9 mouse cellular contexts compared by ENCODE assay signal in the genomic region with DNA sequence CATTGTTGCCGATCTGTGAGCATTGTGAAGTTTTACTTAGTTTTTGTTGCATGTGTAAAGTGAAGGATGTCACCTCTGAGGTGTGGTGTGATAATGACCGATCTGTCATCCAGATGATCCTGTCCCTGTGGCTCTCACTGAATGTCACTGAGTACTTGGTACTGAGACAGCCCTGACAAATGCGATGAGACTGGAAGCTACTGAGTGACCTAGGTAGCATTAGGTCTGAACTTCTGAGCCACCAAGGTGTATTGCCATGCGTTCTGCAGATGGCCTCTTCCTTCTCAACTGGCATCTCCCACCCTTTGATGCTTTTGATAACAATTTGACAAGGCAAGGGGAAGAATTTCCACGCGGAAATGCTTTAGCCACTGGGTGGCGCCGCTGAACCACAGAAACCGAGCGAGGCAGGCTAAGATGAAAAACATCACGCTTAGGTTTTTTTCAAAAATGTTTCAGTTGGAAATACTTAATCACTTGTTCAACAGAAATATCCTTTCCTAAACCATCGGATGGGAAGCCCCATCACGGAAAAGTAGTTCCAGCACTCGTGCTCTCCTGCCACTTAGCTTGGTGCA.
DNase-seq lines count a peak whose midpoint lies in the region; ATAC-seq lines count a peak whose summit lies in the region.
"Had no signal": no experiment of that assay in that cellular context is flagged by ENCODE, and none has a peak within 500 bp of the region (broad histone marks: within the 10 kb centered on the region; RNA-seq: fewer than 3 reads in every experiment).

No protein-coding gene starts in this region.

- H3K27me3 ChIP-seq in heart, embryonic 12.5 days (replicated peaks) = no peaks in the 10 kb centered on the region
- H3K27me3 ChIP-seq in forebrain, embryonic 11.5 days (ENCODE audit: control insufficient read depth, insufficient read depth, low read length) = no peaks in the 10 kb centered on the region
- H3K27me3 ChIP-seq: limb, embryonic 15.5 days had no signal

- H3K9ac ChIP-seq in heart, embryonic 12.5 days = no peak overlapping the region
- no peak overlapping the region for H3K9ac ChIP-seq in forebrain, embryonic 11.5 days (ENCODE audit: low read length)
- H3K9ac ChIP-seq: limb, embryonic 15.5 days had no signal

- H3K4me3 ChIP-seq in heart, embryonic 12.5 days = no peak overlapping the region
- no peak overlapping the region for H3K4me3 ChIP-seq in forebrain, embryonic 11.5 days (ENCODE audit: low read depth, low read length)
- H3K4me3 ChIP-seq: limb, embryonic 15.5 days had no signal

- ATAC-seq in heart, embryonic 12.5 days (ENCODE audit: insufficient number of reproducible peaks, low FRiP score) = no peak
- peak; percentile 66 for ATAC-seq in forebrain, embryonic 11.5 days (replicated peaks; ENCODE audit: low FRiP score)

- no peak overlapping the region for H3K27ac ChIP-seq in heart, embryonic 12.5 days (ENCODE audit: poor library complexity, severe bottlenecking)
- no peak overlapping the region for H3K27ac ChIP-seq in forebrain, embryonic 11.5 days (ENCODE audit: low read depth, low read length)
- H3K27ac ChIP-seq: limb, embryonic 15.5 days had no signal

- peak; percentile 29 for DNase-seq in heart, postnatal 4 days
- DNase-seq in NIH3T3 (ENCODE audit: low read depth) = peak; percentile 46
- peak; percentile 75 for DNase-seq in forebrain, embryonic 11.5 days (ENCODE audit: low spot score)
- peak; percentile 17 to 70 for DNase-seq in layer of hippocampus, adult 8-10 months (ENCODE audit: low spot score in 2 of 2)
- peak; percentile 4 for DNase-seq in lung, postnatal 36 days
- DNase-seq in right cerebral cortex, postnatal 36 days (ENCODE audit: low spot score in 2 of 2) = peak; percentile 13 to 59
- no peak for DNase-seq in thymus, postnatal 36 days

- no peaks in the 10 kb centered on the region for H3K4me1 ChIP-seq in heart, embryonic 12.5 days (replicated peaks)
- H3K4me1 ChIP-seq in forebrain, embryonic 11.5 days (replicated peaks; ENCODE audit: control insufficient read depth, insufficient read depth, low read length) = no peaks in the 10 kb centered on the region
- H3K4me1 ChIP-seq: limb, embryonic 15.5 days had no signal

- H3K36me3 ChIP-seq in heart, embryonic 12.5 days = no peaks in the 10 kb centered on the region
- no peaks in the 10 kb centered on the region for H3K36me3 ChIP-seq in forebrain, embryonic 11.5 days (ENCODE audit: control insufficient read depth, insufficient read depth, low read length)
- H3K36me3 ChIP-seq: limb, embryonic 15.5 days had no signal

- H3K9me3 ChIP-seq in heart, embryonic 12.5 days (replicated peaks) = peaks cover 6% of the 10 kb centered on the region; the same call in 1 of the 2 replicates
- H3K9me3 ChIP-seq in forebrain, embryonic 11.5 days (ENCODE audit: control insufficient read depth, low read length) = no peaks in the 10 kb centered on the region
- H3K9me3 ChIP-seq: limb, embryonic 15.5 days had no signal

- H3K4me2 ChIP-seq in heart, embryonic 12.5 days = no peak overlapping the region
- no peak overlapping the region for H3K4me2 ChIP-seq in forebrain, embryonic 11.5 days (ENCODE audit: low read depth, low read length, severe bottlenecking)
- H3K4me2 ChIP-seq: limb, embryonic 15.5 days had no signal

- WGBS in heart, embryonic 12.5 days = 40% methylated on average over 14 of the region's 14 CpGs
- 43% methylated on average over 14 of the region's 14 CpGs for WGBS in forebrain, embryonic 11.5 days

Comparison
In these comparisons a context has a peak if more than half of its experiments do, and no peak if none do; other contexts are left out.
1. DNase-seq: peak in heart, postnatal 4 days (single experiment), NIH3T3 (single experiment), forebrain, embryonic 11.5 days (single experiment), layer of hippocampus, adult 8-10 months (2 of 2), lung, postnatal 36 days (single experiment) and right cerebral cortex, postnatal 36 days (2 of 2); none in thymus, postnatal 36 days (0 of 2).